Mouse (Mus musculus): ENCODE data around the gene Hist2h2aa1. TPM values are rescaled to one million over a fixed set of nuclear protein-coding genes. Genes with fewer than 3 reads are reported as not detected.
A peak's percentile ranks its signal among the peaks of the same experiment; 100 is the strongest.
"Not testable (repeated sequence)": the region's sequence is repeated elsewhere in the genome, so short reads cannot be mapped to it uniquely, and the experiment has no call there.

Hist2h2aa1 gene
- polyA plus RNA-seq, 1 experiment, result 565 TPM

DNA sequence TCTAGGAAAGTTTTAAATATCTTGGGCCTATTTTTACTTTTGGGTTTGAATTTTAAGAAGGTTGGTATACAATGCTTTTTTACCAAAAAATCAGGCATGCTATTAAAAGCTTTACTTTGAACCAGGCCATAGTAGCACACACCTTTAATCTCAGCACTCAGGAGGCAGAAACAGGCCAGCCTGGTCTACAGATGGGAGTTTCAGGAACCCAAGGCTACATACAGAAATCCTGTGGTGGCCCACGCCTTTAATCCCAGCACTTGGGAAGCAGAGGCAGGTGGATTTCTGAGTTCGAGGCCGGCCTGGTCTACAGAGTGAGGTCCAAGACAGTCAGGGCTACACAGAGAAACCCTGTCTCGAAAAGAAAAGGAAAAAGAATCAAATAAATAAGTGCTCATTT, 22.2 kb downstream of the Hist2h2aa1 start:
- WGBS, result 79% methylated on average over 4 of the region's 4 CpGs
- no peak for DNase-seq
- Histone ChIP-seq H3K27me3 (ENCODE audit: control insufficient read depth, insufficient read depth, low read length) (no peaks in the 10 kb centered on the region), H3K4me3 (ENCODE audit: control insufficient read depth, insufficient read depth, low read length) (no peak overlapping the region), H3K27ac (ENCODE audit: control insufficient read depth, insufficient read depth, low read length) (peak overlapping the region; percentile 58), H3K36me3 (ENCODE audit: control insufficient read depth, insufficient read depth, low read length) (no peaks in the 10 kb centered on the region), H3K4me1 (replicated peaks; ENCODE audit: control insufficient read depth, insufficient read depth, low read length) (peaks cover 10% of the 10 kb centered on the region)
- TF ChIP-seq CTCF (IDR thresholded peaks at IDR 0.05; ENCODE audit: borderline replicate concordance, control insufficient read depth, extremely low read depth, insufficient read depth, low read length, poor library complexity) (no peak), POLR2A (IDR thresholded peaks at IDR 0.05; ENCODE audit: control insufficient read depth, extremely low read depth, insufficient read depth, low read length, poor library complexity) (no peak)

DNA sequence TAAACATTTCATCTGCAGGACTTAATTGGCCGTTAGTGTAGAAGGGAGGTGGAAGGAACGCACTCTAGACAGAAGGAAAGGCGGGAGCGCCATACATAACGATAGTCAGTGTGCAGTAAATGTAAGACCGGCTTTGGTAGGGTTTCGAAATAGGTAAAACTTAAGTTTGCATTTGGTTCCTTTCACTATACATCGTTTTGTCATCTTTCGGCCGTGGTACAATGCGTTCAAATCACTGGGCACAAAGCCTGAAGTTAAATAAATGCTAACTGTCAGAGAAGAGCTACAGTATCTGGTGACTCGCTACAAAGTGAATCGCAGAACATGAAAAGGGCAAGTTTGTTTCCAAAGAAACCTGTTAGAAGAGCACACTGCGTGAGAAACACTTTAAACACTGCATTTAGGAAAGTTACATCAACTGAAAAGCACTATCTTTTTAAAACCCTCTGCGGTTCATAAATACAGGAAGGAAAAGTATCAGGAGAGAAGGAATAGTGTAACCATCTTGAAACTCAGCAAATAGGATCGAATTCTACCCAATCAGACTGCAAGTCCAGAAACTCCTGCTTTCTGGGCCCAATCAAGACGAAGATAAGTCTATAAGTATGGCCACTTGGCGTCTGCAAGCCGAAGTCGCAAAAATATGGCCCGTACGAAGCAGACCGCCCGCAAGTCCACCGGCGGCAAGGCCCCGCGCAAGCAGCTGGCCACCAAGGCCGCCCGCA, 22.9 kb downstream of the Hist2h2aa1 start, which contains the start of gene Hist2h3b:
Gene Hist2h3b, plus strand, starts transcription at position 604 of the 725 bp plus-strand sequence.
- Histone ChIP-seq H3K4me3 (ENCODE audit: control insufficient read depth, insufficient read depth, low read length) (peak within 1 kb of the TSS; percentile 62), H3K36me3 (ENCODE audit: control insufficient read depth, insufficient read depth, low read length) (no peaks in the 10 kb centered on the region), H3K27ac (ENCODE audit: control insufficient read depth, insufficient read depth, low read length) (peak within 1 kb of the TSS; percentile 97), H3K4me1 (replicated peaks; ENCODE audit: control insufficient read depth, insufficient read depth, low read length) (peaks cover 11% of the 10 kb centered on the region), H3K27me3 (ENCODE audit: control insufficient read depth, insufficient read depth, low read length) (no peaks in the 10 kb centered on the region)
- 23% methylated on average over 30 of the region's 30 CpGs for WGBS
- TF ChIP-seq CTCF (IDR thresholded peaks at IDR 0.05; ENCODE audit: borderline replicate concordance, control insufficient read depth, extremely low read depth, insufficient read depth, low read length, poor library complexity), result no peak
- TF ChIP-seq POLR2A (IDR thresholded peaks at IDR 0.05; ENCODE audit: control insufficient read depth, extremely low read depth, insufficient read depth, low read length, poor library complexity), result peak; percentile 95
- peak; percentile 81 for DNase-seq

DNA sequence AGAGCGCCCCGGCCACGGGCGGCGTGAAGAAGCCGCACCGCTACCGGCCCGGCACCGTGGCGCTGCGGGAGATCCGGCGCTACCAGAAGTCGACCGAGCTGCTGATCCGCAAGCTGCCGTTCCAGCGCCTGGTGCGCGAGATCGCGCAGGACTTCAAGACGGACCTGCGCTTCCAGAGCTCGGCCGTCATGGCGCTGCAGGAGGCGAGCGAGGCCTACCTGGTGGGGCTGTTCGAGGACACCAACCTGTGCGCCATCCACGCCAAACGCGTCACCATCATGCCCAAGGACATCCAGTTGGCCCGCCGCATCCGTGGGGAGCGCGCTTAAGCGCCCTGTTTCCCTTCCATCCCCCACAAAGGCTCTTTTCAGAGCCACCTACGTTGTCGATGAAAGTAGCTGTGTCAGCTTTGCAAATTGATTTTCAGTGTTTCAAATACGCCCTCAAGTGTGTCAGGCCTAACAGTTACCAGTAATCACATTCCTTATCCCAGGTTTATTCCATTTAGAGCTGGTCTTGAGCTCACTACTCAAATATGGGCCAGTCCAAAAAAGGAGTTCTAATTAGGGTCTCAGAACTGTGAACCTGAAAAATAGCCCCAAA, 23.6 kb downstream of the Hist2h2aa1 start:
- TF ChIP-seq POLR2A (IDR thresholded peaks at IDR 0.05; ENCODE audit: control insufficient read depth, extremely low read depth, insufficient read depth, low read length, poor library complexity), result peak; percentile 44; the same call in 1 of the 2 replicates
- 0 out of 2 replicates have a peak, but pooled peaks have one; percentile 24 for TF ChIP-seq CTCF (IDR thresholded peaks at IDR 0.05; ENCODE audit: borderline replicate concordance, control insufficient read depth, extremely low read depth, insufficient read depth, low read length, poor library complexity)
- Histone ChIP-seq H3K4me3 (ENCODE audit: control insufficient read depth, insufficient read depth, low read length) (peak overlapping the region; percentile 62), H3K4me1 (replicated peaks; ENCODE audit: control insufficient read depth, insufficient read depth, low read length) (peaks cover 14% of the 10 kb centered on the region), H3K27ac (ENCODE audit: control insufficient read depth, insufficient read depth, low read length) (peak overlapping the region; percentile 97)
- under 1% methylated on average over 17 of the region's 44 CpGs for WGBS
- DNase-seq, result peak; percentile 44
- H3K27me3 ChIP-seq (ENCODE audit: control insufficient read depth, insufficient read depth, low read length); H3K36me3 ChIP-seq (ENCODE audit: control insufficient read depth, insufficient read depth, low read length): not testable (repeated sequence)

DNA sequence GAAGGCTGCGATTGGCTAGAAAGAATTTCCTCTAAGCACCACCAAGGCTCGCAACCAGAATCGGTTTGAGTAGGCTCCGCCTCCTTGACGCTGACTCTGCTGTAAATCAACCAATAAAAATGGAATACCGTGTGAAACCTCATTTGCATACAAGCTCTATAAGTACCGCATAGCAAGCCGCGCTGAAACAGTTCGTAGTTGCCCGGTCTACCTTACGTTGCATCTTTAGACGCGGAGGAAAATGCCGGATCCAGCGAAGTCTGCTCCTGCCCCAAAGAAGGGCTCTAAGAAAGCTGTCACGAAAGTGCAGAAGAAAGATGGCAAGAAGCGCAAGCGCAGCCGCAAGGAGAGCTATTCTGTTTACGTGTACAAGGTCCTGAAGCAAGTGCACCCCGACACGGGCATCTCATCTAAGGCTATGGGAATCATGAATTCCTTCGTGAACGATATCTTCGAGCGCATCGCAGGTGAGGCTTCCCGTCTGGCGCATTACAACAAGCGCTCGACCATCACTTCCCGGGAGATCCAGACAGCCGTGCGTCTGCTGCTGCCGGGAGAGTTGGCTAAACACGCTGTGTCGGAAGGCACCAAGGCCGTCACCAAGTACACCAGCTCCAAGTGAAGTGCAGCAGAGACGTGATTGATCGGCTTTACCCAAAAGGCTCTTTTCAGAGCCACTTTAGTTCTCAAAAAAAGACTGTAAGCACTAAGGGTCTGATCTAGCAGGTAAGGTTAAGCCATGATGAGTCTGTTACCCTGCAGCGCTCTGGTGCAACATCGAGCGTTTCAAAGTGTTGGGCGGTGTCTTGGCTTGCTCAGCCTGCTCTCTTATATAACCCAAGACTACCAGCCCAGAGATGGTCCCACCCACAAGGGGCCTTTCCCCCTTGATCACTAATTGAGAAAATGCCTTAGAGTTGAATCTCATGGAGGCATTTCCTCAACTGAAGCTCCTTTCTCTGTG, 24.5 kb downstream of the Hist2h2aa1 start, which contains the start of gene Hist2h2bb:
Gene Hist2h2bb, plus strand, starts transcription at position 242 of the 964 bp plus-strand sequence.
- TF ChIP-seq POLR2A (IDR thresholded peaks at IDR 0.05; ENCODE audit: control insufficient read depth, extremely low read depth, insufficient read depth, low read length, poor library complexity), result peak; percentile 99
- TF ChIP-seq CTCF (IDR thresholded peaks at IDR 0.05; ENCODE audit: borderline replicate concordance, control insufficient read depth, extremely low read depth, insufficient read depth, low read length, poor library complexity), result no peak
- WGBS, result under 1% methylated on average over 45 of the region's 45 CpGs
- Histone ChIP-seq H3K36me3 (ENCODE audit: control insufficient read depth, insufficient read depth, low read length) (no peaks in the 10 kb centered on the region), H3K4me3 (ENCODE audit: control insufficient read depth, insufficient read depth, low read length) (peak within 1 kb of the TSS; percentile 62), H3K27me3 (ENCODE audit: control insufficient read depth, insufficient read depth, low read length) (no peaks in the 10 kb centered on the region), H3K4me1 (replicated peaks; ENCODE audit: control insufficient read depth, insufficient read depth, low read length) (peaks cover 14% of the 10 kb centered on the region), H3K27ac (ENCODE audit: control insufficient read depth, insufficient read depth, low read length) (peak within 1 kb of the TSS; percentile 97)
- DNase-seq, result peak; percentile 88

DNA sequence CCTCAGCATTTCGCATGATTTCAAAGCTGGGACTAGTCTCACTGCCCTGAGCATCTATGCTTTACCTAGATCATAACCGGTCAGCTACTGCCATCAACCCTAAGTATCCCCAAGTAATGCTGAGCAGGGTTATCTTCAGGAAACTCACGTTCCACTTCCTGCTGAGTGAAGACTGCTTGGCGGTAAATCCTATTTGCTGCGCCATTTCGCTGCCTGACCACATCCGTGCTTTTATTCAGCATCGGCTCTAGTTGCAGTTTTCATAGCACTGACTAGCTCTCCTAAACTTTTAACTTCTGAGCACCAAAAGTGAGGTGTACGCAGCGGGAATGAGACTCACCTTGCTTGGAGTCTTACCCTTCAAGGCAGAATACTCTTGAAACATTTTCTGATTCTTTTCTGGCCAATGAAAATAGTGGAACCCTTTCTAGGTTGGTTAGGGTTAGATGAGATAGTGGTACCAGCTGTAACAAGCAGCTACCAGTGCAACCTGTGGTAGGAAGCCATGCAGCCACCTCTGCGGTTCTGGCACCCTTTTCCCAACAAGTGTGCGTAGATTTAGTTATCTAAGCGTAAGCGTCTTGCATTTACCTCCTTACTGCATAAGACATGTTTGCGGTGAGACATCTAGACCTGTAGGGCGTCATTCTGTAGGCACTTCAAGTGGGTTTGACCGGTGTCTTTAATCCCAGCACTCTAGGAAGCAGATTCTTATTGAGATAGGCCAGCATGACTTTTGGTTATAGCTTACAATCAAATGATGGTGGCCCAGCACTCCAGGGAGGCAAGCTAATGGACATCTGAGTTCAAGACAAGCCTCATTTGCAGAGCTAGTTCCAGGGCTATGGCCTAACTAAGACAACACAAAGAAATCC, 28.5 kb downstream of the Hist2h2aa1 start:
- peak; percentile 58 for DNase-seq
- TF ChIP-seq CTCF (IDR thresholded peaks at IDR 0.05; ENCODE audit: borderline replicate concordance, control insufficient read depth, extremely low read depth, insufficient read depth, low read length, poor library complexity), result no peak
- TF ChIP-seq POLR2A (IDR thresholded peaks at IDR 0.05; ENCODE audit: control insufficient read depth, extremely low read depth, insufficient read depth, low read length, poor library complexity), result no peak
- 35% methylated on average over 17 of the region's 17 CpGs for WGBS
- Histone ChIP-seq H3K4me1 (replicated peaks; ENCODE audit: control insufficient read depth, insufficient read depth, low read length) (peaks cover 16% of the 10 kb centered on the region), H3K27me3 (ENCODE audit: control insufficient read depth, insufficient read depth, low read length) (no peaks in the 10 kb centered on the region), H3K4me3 (ENCODE audit: control insufficient read depth, insufficient read depth, low read length) (no peak overlapping the region), H3K36me3 (ENCODE audit: control insufficient read depth, insufficient read depth, low read length) (no peaks in the 10 kb centered on the region), H3K27ac (ENCODE audit: control insufficient read depth, insufficient read depth, low read length) (peak overlapping the region; percentile 74)
